In genomic region chr4:109281161-109281560, GRCm38 (mm10) we compare ENCODE assay signal across 9 mouse cellular contexts. TPM values are rescaled to one million over a fixed set of nuclear protein-coding genes. Genes with fewer than 3 reads are reported as not detected.
DNase-seq lines count a peak whose midpoint lies in the region; ATAC-seq and TF ChIP-seq lines count a peak whose summit lies in the region.
"Had no signal": no experiment of that assay in that cellular context is flagged by ENCODE, and none has a peak within 500 bp of the region (broad histone marks: within the 10 kb centered on the region; RNA-seq: fewer than 3 reads in every experiment).

No protein-coding gene starts in this region.

- H3K4me1 ChIP-seq in embryonic facial prominence, embryonic 11.5 days (ENCODE audit: control insufficient read depth, insufficient read depth, low read length) = no peaks in the 10 kb centered on the region
- peaks cover 8% of the 10 kb centered on the region for H3K4me1 ChIP-seq in intestine, embryonic 16.5 days (ENCODE audit: control insufficient read depth, insufficient read depth, low read length)

- WGBS in embryonic facial prominence, embryonic 11.5 days = 6% methylated on average over 4 of the region's 4 CpGs
- WGBS in intestine, embryonic 16.5 days = 8% methylated on average over 4 of the region's 4 CpGs

- H3K9ac ChIP-seq in embryonic facial prominence, embryonic 11.5 days (replicated peaks; ENCODE audit: low read length) = peak overlapping the region; percentile 81; the same call in 1 of the 2 replicates
- H3K9ac ChIP-seq in intestine, embryonic 16.5 days (ENCODE audit: low read depth, low read length) = peak overlapping the region; percentile 90

- H3K27me3 ChIP-seq in embryonic facial prominence, embryonic 11.5 days (ENCODE audit: control insufficient read depth, insufficient read depth, low read length) = no peaks in the 10 kb centered on the region
- no peaks in the 10 kb centered on the region for H3K27me3 ChIP-seq in intestine, embryonic 16.5 days (replicated peaks; ENCODE audit: control insufficient read depth, insufficient read depth, low read length)

- peak overlapping the region; percentile 86 for H3K27ac ChIP-seq in layer of hippocampus, adult 2 months
- no peak overlapping the region for H3K27ac ChIP-seq in embryonic facial prominence, embryonic 11.5 days (replicated peaks; ENCODE audit: low read depth, low read length)
- H3K27ac ChIP-seq in intestine, embryonic 16.5 days (ENCODE audit: low read length) = no peak overlapping the region

- ATAC-seq in embryonic facial prominence, embryonic 11.5 days (replicated peaks; ENCODE audit: insufficient number of reproducible peaks, low FRiP score, low TSS enrichment, low read depth) = no peak
- peak; percentile 0; the same call in 1 of the 2 replicates for ATAC-seq in intestine, embryonic 16.5 days

- no peak for DNase-seq in layer of hippocampus, adult 2 months (ENCODE audit: low spot score in 2 of 2)
- DNase-seq in layer of hippocampus, postnatal 10 days (ENCODE audit: low spot score in 2 of 2) = no peak
- no peak for DNase-seq in embryonic facial prominence, embryonic 11.5 days (ENCODE audit: low spot score)
- peak; percentile 16 for DNase-seq in neural tube, embryonic 10.5 days (ENCODE audit: extremely low spot score, low spot score)
- DNase-seq in urinary bladder, postnatal 10 days (ENCODE audit: low spot score) = no peak
- DNase-seq in right cerebral cortex, postnatal 36 days (ENCODE audit: low spot score in 2 of 2) = no peak
- DNase-seq in layer of hippocampus, adult 11-12 months (ENCODE audit: low spot score) = no peak

- H3K36me3 ChIP-seq in embryonic facial prominence, embryonic 11.5 days (replicated peaks; ENCODE audit: control insufficient read depth, insufficient read depth, low read depth, low read length) = no peaks in the 10 kb centered on the region
- no peaks in the 10 kb centered on the region for H3K36me3 ChIP-seq in intestine, embryonic 16.5 days (ENCODE audit: control insufficient read depth, insufficient read depth, low read length)

- peak overlapping the region; percentile 74 for H3K4me3 ChIP-seq in layer of hippocampus, adult 2 months
- H3K4me3 ChIP-seq in embryonic facial prominence, embryonic 11.5 days (ENCODE audit: low read depth, low read length) = peak overlapping the region; percentile 89
- H3K4me3 ChIP-seq in intestine, embryonic 16.5 days (ENCODE audit: low read length) = peak overlapping the region; percentile 93

- no peaks in the 10 kb centered on the region for H3K9me3 ChIP-seq in embryonic facial prominence, embryonic 11.5 days (replicated peaks; ENCODE audit: control insufficient read depth, low read length)
- no peaks in the 10 kb centered on the region for H3K9me3 ChIP-seq in intestine, embryonic 16.5 days (ENCODE audit: control insufficient read depth, low read length)

- H3K4me2 ChIP-seq in embryonic facial prominence, embryonic 11.5 days (ENCODE audit: low read depth, low read length) = peak overlapping the region; percentile 84
- peak overlapping the region; percentile 87 for H3K4me2 ChIP-seq in intestine, embryonic 16.5 days (ENCODE audit: low read depth, low read length)

- no peak for TF ChIP-seq CTCF in layer of hippocampus, adult 2 months (conservative IDR thresholded peaks at IDR 0.05)

RNA-seq across cellular contexts. Expression of gene Eps15, which starts 1.1 kb away (rescaled TPM):
- 100 to 1,000 TPM; 213 to 225 TPM for total RNA-seq in layer of hippocampus, adult 2 months (2021)
- total RNA-seq in layer of hippocampus, postnatal 10 days (2021) = 100 to 1,000 TPM; 168 TPM
- polyA plus RNA-seq in embryonic facial prominence, embryonic 11.5 days (2014; fragmentation: Nextera tagmentation; extraction: Ambion mirVana) = 50.3 and 50.7 TPM in 2 replicates
- polyA plus RNA-seq in intestine, embryonic 16.5 days (2015; fragmentation: Nextera tagmentation; extraction: Ambion mirVana) = 26.4 and 27.9 TPM in 2 replicates

RNA-seq across cellular contexts. Expression of gene Calr4, which starts 46.9 kb away (rescaled TPM):
- under 1 TPM; 0.79 to 0.86 TPM for total RNA-seq in layer of hippocampus, adult 2 months (2021)
- under 1 TPM; 0.71 to 0.85 TPM for total RNA-seq in layer of hippocampus, postnatal 10 days (2021)
- 0.14 and 0.28 TPM in 2 replicates for polyA plus RNA-seq in embryonic facial prominence, embryonic 11.5 days (2014; fragmentation: Nextera tagmentation; extraction: Ambion mirVana)
- 0.16 TPM in 1 of 2 replicates, not detected in the other for polyA plus RNA-seq in intestine, embryonic 16.5 days (2015; fragmentation: Nextera tagmentation; extraction: Ambion mirVana)
- total RNA-seq: common myeloid progenitor, adult 5-6 weeks had no signal
